Mouse (Mus musculus): ENCODE results near the gene Dync2h1. TPM values are rescaled to one million over a fixed set of nuclear protein-coding genes. Genes with fewer than 3 reads are reported as not detected.
"Not testable (repeated sequence)": the region's sequence is repeated elsewhere in the genome, so short reads cannot be mapped to it uniquely, and the experiment has no call there.

Gene Dync2h1
- 1.1 TPM for polyA plus RNA-seq (2012; fragmentation: generic; extraction: Trizol)

DNA sequence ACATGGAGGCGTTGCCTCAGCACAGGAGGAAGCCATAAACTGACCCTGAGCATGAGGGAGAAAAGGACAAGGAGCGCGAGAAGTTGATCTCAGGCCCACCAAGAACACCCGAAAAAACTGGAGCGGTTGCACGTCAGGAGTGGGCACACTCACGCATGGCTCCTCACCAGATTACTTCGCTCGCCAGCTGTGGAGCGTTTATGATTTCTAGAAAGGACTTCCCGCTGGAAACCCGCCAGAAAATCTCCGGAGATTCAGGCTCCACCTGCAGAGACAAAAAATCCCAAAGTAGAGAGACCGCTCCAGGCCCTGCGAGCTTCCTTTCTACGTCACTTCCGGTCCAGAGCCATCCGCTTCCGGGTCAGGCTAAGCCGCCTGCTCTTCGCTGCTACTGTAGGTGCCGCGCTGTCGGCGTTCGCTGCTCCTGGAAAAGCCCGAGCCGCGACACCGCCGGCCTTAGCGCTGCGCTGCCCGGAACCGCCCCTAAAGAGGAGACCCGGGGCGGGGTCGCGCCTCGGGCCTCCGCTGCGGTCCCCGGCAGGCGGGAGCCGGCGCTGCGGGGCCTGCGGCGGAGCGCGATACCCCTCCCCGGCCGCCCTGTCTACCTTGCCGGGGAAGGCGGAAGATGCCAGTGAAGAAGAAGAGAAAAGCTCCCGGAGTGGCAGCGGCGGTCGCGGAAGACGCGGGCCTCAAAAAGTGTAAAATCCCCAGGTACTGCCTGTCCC lies at the start of gene Dync2h1, which contains the start of gene Dcun1d5:
Dync2h1 (minus strand) TSS at position 275 of the 725 bp plus-strand sequence.
Dcun1d5 (plus strand) TSS at position 349 of the 725 bp plus-strand sequence.
- Histone ChIP-seq H3K36me3 (ENCODE audit: control insufficient read depth, insufficient read depth) (peaks cover 4% of the 10 kb centered on the region), H3ac (ENCODE audit: control insufficient read depth, insufficient read length) (peak within 1 kb of the TSS; percentile 71)

DNA sequence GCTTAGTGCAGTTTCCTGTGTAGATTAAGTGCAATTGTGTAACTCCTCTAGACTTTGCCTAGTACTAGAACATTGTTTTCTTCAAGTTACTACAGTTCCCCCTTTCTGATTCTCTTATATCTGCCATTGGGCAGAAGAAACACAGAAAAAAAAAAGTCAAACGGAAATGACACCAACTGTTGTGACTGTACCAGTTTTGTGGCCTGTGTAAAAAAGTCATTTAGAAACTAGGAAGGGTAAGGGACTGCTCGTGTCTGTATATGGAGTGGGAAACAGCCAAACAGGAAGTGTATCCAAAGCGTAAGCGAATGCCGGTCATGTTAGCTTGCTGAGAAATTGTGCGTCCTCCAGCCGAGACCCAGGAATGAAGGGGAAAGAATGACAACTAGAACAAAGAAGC lies 37.2 kb upstream of the Dync2h1 start:
- Histone ChIP-seq H3K36me3 (ENCODE audit: control insufficient read depth, insufficient read depth) (peaks cover 9% of the 10 kb centered on the region), H3K4me3 (no peak overlapping the region), H3K79me2 (ENCODE audit: control insufficient read depth, insufficient read depth) (no peaks in the 10 kb centered on the region), H3K27me3 (ENCODE audit: control insufficient read depth, insufficient read depth, insufficient read length) (no peaks in the 10 kb centered on the region), H3ac (ENCODE audit: control insufficient read depth, insufficient read length) (no peak overlapping the region), H3K4me2 (ENCODE audit: low read depth) (no peak overlapping the region)
- TF ChIP-seq REST (IDR thresholded peaks at IDR 0.05; ENCODE audit: insufficient read depth, insufficient read length) (no peak), POLR2A (IDR thresholded peaks at IDR 0.05; ENCODE audit: insufficient read length, low read depth) (no peak), TCF12 (IDR thresholded peaks at IDR 0.05; ENCODE audit: insufficient read depth, poor library complexity, severe bottlenecking) (no peak), TCF3 (IDR thresholded peaks at IDR 0.05; ENCODE audit: insufficient read length, low read depth) (no peak), POLR2AphosphoS2 (IDR thresholded peaks at IDR 0.05; ENCODE audit: insufficient read length, low read depth) (no peak), MYOD1 (IDR thresholded peaks at IDR 0.05; ENCODE audit: control insufficient read depth in 1 of 3, insufficient read length in 2 of 3, low read depth in 2 of 3) (no peak), E2F4 (IDR thresholded peaks at IDR 0.05; ENCODE audit: insufficient read depth) (no peak), MAX (IDR thresholded peaks at IDR 0.05; ENCODE audit: low read depth) (no peak), USF1 (IDR thresholded peaks at IDR 0.05; ENCODE audit: low read depth) (no peak), MYOG (IDR thresholded peaks at IDR 0.05; ENCODE audit: control insufficient read depth in 1 of 3, insufficient read depth in 1 of 3, insufficient read length in 2 of 3, low read depth in 2 of 3) (no peak), SRF (IDR thresholded peaks at IDR 0.05; ENCODE audit: control insufficient read depth, insufficient read length, low read depth) (no peak), CEBPB (IDR thresholded peaks at IDR 0.05; ENCODE audit: insufficient read depth, poor library complexity, severe bottlenecking) (no peak)

More for the DNA sequence above, at the start of gene Dync2h1, which contains the start of gene Dcun1d5:
- H3K27me3 ChIP-seq (ENCODE audit: control insufficient read depth, insufficient read depth, insufficient read length): no peaks in the 10 kb centered on the region
- TF ChIP-seq SRF (IDR thresholded peaks at IDR 0.05; ENCODE audit: control insufficient read depth, insufficient read length, low read depth) (no peak), POLR2AphosphoS2 (IDR thresholded peaks at IDR 0.05; ENCODE audit: insufficient read length, low read depth) (peak; percentile 79), POLR2A (IDR thresholded peaks at IDR 0.05; ENCODE audit: insufficient read length, low read depth) (peak; percentile 87)
- peak within 1 kb of the TSS; percentile 91 for H3K4me2 ChIP-seq (ENCODE audit: low read depth)
- peak within 1 kb of the TSS; percentile 78 for H3K4me3 ChIP-seq
- H3K79me2 ChIP-seq (ENCODE audit: control insufficient read depth, insufficient read depth): peaks cover 52% of the 10 kb centered on the region

DNA sequence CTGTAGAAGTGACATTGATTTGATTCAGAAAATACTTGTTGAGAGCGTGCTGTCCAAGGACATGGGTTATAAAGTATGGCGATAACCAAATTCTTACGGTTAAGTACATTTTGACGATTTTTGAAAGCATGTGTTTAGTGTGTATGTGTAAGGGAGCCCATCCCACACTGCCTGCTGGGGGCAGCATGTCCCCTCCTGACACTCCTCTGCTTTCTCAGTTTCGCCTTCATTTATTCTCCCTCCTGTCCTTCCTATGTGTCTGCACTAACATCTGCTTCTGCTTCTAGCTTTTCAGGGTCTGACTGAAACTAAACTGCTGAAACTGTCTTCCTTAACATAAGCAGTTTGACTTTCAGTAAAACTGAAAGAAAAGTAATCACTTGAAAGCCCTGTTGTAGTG lies 36.8 kb upstream of the Dync2h1 start:
- no peaks in the 10 kb centered on the region for H3K79me2 ChIP-seq (ENCODE audit: control insufficient read depth, insufficient read depth)
- no peak overlapping the region for H3ac ChIP-seq (ENCODE audit: control insufficient read depth, insufficient read length)
- peaks cover 9% of the 10 kb centered on the region for H3K36me3 ChIP-seq (ENCODE audit: control insufficient read depth, insufficient read depth)
- H3K4me3 ChIP-seq: no peak overlapping the region
- H3K27me3 ChIP-seq (ENCODE audit: control insufficient read depth, insufficient read depth, insufficient read length): no peaks in the 10 kb centered on the region
- no peak for TF ChIP-seq TCF12 (IDR thresholded peaks at IDR 0.05; ENCODE audit: insufficient read depth, poor library complexity, severe bottlenecking)
- TF ChIP-seq E2F4 (IDR thresholded peaks at IDR 0.05; ENCODE audit: insufficient read depth): no peak
- TF ChIP-seq MYOD1 (IDR thresholded peaks at IDR 0.05; ENCODE audit: control insufficient read depth in 1 of 3, insufficient read length in 2 of 3, low read depth in 2 of 3): no peak
- TF ChIP-seq USF1 (IDR thresholded peaks at IDR 0.05; ENCODE audit: low read depth): no peak
- TF ChIP-seq POLR2AphosphoS2 (IDR thresholded peaks at IDR 0.05; ENCODE audit: insufficient read length, low read depth): no peak
- TF ChIP-seq MYOG (IDR thresholded peaks at IDR 0.05; ENCODE audit: control insufficient read depth in 1 of 3, insufficient read depth in 1 of 3, insufficient read length in 2 of 3, low read depth in 2 of 3): no peak
- no peak for TF ChIP-seq TCF3 (IDR thresholded peaks at IDR 0.05; ENCODE audit: insufficient read length, low read depth)
- no peak for TF ChIP-seq MAX (IDR thresholded peaks at IDR 0.05; ENCODE audit: low read depth)
- TF ChIP-seq REST (IDR thresholded peaks at IDR 0.05; ENCODE audit: insufficient read depth, insufficient read length): no peak
- no peak for TF ChIP-seq CEBPB (IDR thresholded peaks at IDR 0.05; ENCODE audit: insufficient read depth, poor library complexity, severe bottlenecking)
- TF ChIP-seq POLR2A (IDR thresholded peaks at IDR 0.05; ENCODE audit: insufficient read length, low read depth): no peak
- H3K4me2 ChIP-seq (ENCODE audit: low read depth): no peak overlapping the region

DNA sequence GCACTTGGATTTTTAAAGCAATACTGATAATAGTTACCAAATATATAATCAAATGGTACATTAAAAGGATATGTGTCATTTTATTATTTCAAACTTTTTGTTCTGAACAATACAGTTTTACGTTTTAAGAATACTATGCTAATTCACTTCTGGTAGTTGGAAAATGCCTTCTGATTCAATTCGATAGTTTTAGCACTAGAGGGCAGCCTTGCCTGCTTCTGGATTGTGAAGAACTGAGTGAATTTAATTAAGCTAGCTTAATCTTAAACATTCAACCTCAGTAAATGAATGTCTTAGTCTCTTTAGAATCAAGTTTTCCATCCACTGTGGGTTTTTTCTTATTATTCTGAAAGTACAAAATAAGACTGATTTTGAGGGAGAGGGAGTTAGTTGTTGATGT lies 32.0 kb upstream of the Dync2h1 start:
- TF ChIP-seq SRF (IDR thresholded peaks at IDR 0.05; ENCODE audit: control insufficient read depth, insufficient read length, low read depth) (no peak), CEBPB (IDR thresholded peaks at IDR 0.05; ENCODE audit: insufficient read depth, poor library complexity, severe bottlenecking) (no peak), MYOD1 (IDR thresholded peaks at IDR 0.05; ENCODE audit: control insufficient read depth in 1 of 3, insufficient read length in 2 of 3, low read depth in 2 of 3) (no peak), TCF3 (IDR thresholded peaks at IDR 0.05; ENCODE audit: insufficient read length, low read depth) (no peak), MAX (IDR thresholded peaks at IDR 0.05; ENCODE audit: low read depth) (no peak), POLR2AphosphoS2 (IDR thresholded peaks at IDR 0.05; ENCODE audit: insufficient read length, low read depth) (no peak)
- H3ac ChIP-seq (ENCODE audit: control insufficient read depth, insufficient read length): no peak overlapping the region
- H3K36me3 ChIP-seq (ENCODE audit: control insufficient read depth, insufficient read depth): peaks cover 16% of the 10 kb centered on the region

DNA sequence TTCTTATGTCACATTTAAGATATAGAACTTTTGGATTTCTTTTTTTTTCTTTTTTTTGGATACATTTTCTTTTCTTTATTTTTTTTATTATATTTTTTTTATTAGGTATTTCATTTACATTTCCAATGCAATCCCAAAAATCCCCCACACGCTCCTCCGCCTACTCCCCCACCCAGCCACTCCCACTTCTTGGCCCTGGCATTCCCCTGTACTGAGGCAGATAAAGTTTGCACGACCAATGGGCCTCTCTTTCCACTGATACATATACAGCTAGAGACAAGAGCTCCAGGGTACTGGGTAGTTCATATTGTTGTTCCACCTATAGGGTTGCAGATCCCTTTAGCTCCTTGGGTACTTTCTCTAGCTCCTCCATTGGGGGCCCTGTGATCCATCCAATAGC lies 6.4 kb upstream of the Dync2h1 start:
- H3ac ChIP-seq (ENCODE audit: control insufficient read depth, insufficient read length); H3K4me2 ChIP-seq (ENCODE audit: low read depth); H3K4me3 ChIP-seq; H3K27me3 ChIP-seq (ENCODE audit: control insufficient read depth, insufficient read depth, insufficient read length); H3K36me3 ChIP-seq (ENCODE audit: control insufficient read depth, insufficient read depth): not testable (repeated sequence)
- H3K79me2 ChIP-seq (ENCODE audit: control insufficient read depth, insufficient read depth): peaks cover 24% of the 10 kb centered on the region

More for the DNA sequence above, 32.0 kb upstream of the Dync2h1 start:
- Histone ChIP-seq H3K79me2 (ENCODE audit: control insufficient read depth, insufficient read depth) (no peaks in the 10 kb centered on the region), H3K4me3 (no peak overlapping the region), H3K4me2 (ENCODE audit: low read depth) (no peak overlapping the region), H3K27me3 (ENCODE audit: control insufficient read depth, insufficient read depth, insufficient read length) (no peaks in the 10 kb centered on the region)
